Mouse (Mus musculus): Measurements from ENCODE around the gene 0610037L13Rik. TPM values are rescaled to one million over a fixed set of nuclear protein-coding genes. Genes with fewer than 3 reads are reported as not detected.

The 0610037L13Rik gene
- total and polyA plus RNA-seq, 3 experiments = 40.7 to 54.3 (median 43.8) TPM

Other genes with a start within 250 kb of the 0610037L13Rik start
- gene Dmrtb1, start 205.6 kb upstream of the 0610037L13Rik start, total RNA-seq (2012; rRNA removed) = not detected in 2 replicates
- gene Dmrtb1, start 205.6 kb upstream of the 0610037L13Rik start, total RNA-seq (2014; rRNA removed) = not detected in 2 replicates
- gene Dmrtb1, start 205.6 kb upstream of the 0610037L13Rik start, polyA plus RNA-seq (2012; ENCODE audit: insufficient read length, low read depth) = not detected in 2 replicates
- 12.8 and 14.2 TPM in 2 replicates for gene Lrp8, start 87.6 kb upstream of the 0610037L13Rik start, total RNA-seq (2012; rRNA removed)
- gene Lrp8, start 87.6 kb upstream of the 0610037L13Rik start, total RNA-seq (2014; rRNA removed) = 5.0 and 6.4 TPM in 2 replicates
- gene Lrp8, start 87.6 kb upstream of the 0610037L13Rik start, polyA plus RNA-seq (2012; ENCODE audit: insufficient read length, low read depth) = 21.1 and 25.2 TPM in 2 replicates
- gene Magoh, start 10.1 kb upstream of the 0610037L13Rik start, total RNA-seq (2012; rRNA removed) = 165 and 201 TPM in 2 replicates
- 369 and 395 TPM in 2 replicates for gene Magoh, start 10.1 kb upstream of the 0610037L13Rik start, total RNA-seq (2014; rRNA removed)
- gene Magoh, start 10.1 kb upstream of the 0610037L13Rik start, polyA plus RNA-seq (2012; ENCODE audit: insufficient read length, low read depth) = 217 and 230 TPM in 2 replicates
- gene Cpt2, start 33.8 kb downstream of the 0610037L13Rik start, total RNA-seq (2012; rRNA removed) = 10.9 and 14.1 TPM in 2 replicates
- 10.8 and 15.2 TPM in 2 replicates for gene Cpt2, start 33.8 kb downstream of the 0610037L13Rik start, total RNA-seq (2014; rRNA removed)
- gene Cpt2, start 33.8 kb downstream of the 0610037L13Rik start, polyA plus RNA-seq (2012; ENCODE audit: insufficient read length, low read depth) = 12.3 and 13.5 TPM in 2 replicates
- not detected in 2 replicates for gene Slc1a7, start 78.5 kb downstream of the 0610037L13Rik start, total RNA-seq (2012; rRNA removed)
- gene Slc1a7, start 78.5 kb downstream of the 0610037L13Rik start, total RNA-seq (2014; rRNA removed) = not detected in 2 replicates
- not detected in 2 replicates for gene Slc1a7, start 78.5 kb downstream of the 0610037L13Rik start, polyA plus RNA-seq (2012; ENCODE audit: insufficient read length, low read depth)
- 0.04 TPM in 2 replicates for gene Podn, start 206.6 kb downstream of the 0610037L13Rik start, total RNA-seq (2012; rRNA removed)
- gene Podn, start 206.6 kb downstream of the 0610037L13Rik start, total RNA-seq (2014; rRNA removed) = not detected in 2 replicates
- not detected in 2 replicates for gene Podn, start 206.6 kb downstream of the 0610037L13Rik start, polyA plus RNA-seq (2012; ENCODE audit: insufficient read length, low read depth)

Data from CH12.LX (cell line).